Mouse (Mus musculus) liver, postnatal 0 days (tissue): ENCODE data around the gene Acot4. TPM values are rescaled to one million over a fixed set of nuclear protein-coding genes. Genes with fewer than 3 reads are reported as not detected.
"Not testable (repeated sequence)": the region's sequence is repeated elsewhere in the genome, so short reads cannot be mapped to it uniquely, and the experiment has no call there.

ENCODE experiments used
- ATAC-seq: fragments of 200-750 bp; cut with Nextera tagmentation; 2 replicates; pipeline ENCODE4 v1.8.0; 2017; ENCODE audit warnings: mild to moderate bottlenecking, moderate library complexity
- DNase-seq: peaks from one replicate; pipeline ENCODE4 v3.0.0-alpha.2; 2016
- H3K27ac ChIP-seq: fragments of 300-500 bp; sonication (generic); 2 replicates; pipeline ENCODE4 v1.5.1; 2014; ENCODE audit warnings: antibody characterized with exemption, moderate library complexity, mild to moderate bottlenecking, low read depth
- H3K27me3 ChIP-seq: fragments of 300-500 bp; sonication (generic); 2 replicates; pipeline ENCODE4 v1.6.1; 2014; ENCODE audit warnings: low read length, control low read depth, mixed read lengths; ENCODE audit not compliant: insufficient read depth
- H3K36me3 ChIP-seq: fragments of 300-500 bp; sonication (generic); replicated peaks from 2 replicates; pipeline ENCODE4 v1.6.1; 2014; ENCODE audit warnings: mild to moderate bottlenecking, control low read depth, low read length, moderate library complexity, mixed read lengths; ENCODE audit not compliant: insufficient read depth
- H3K4me1 ChIP-seq: fragments of 300-500 bp; sonication (generic); 2 replicates; pipeline ENCODE4 v1.6.1; 2014; ENCODE audit warnings: antibody characterized with exemption, mild to moderate bottlenecking, control low read depth; ENCODE audit not compliant: insufficient read depth
- H3K4me2 ChIP-seq: fragments of 300-500 bp; sonication (generic); 2 replicates; pipeline ENCODE4 v1.6.1; 2014; ENCODE audit warnings: low read depth, mild to moderate bottlenecking, low read length, moderate library complexity, mixed read lengths
- H3K4me3 ChIP-seq: fragments of 300-500 bp; sonication (generic); 2 replicates; pipeline ENCODE4 v1.5.1; 2014; ENCODE audit warnings: low read depth, low read length
- H3K9ac ChIP-seq: fragments of 300-500 bp; sonication (generic); replicated peaks from 2 replicates; pipeline ENCODE4 v1.6.1; 2014; ENCODE audit warnings: mild to moderate bottlenecking, moderate library complexity
- H3K9me3 ChIP-seq: fragments of 300-500 bp; sonication (generic); 2 replicates; pipeline ENCODE4 v1.6.1; 2016; ENCODE audit warnings: mild to moderate bottlenecking, control low read depth, low read length, mixed read lengths
- CTCF ChIP-seq: sonication (generic); IDR thresholded peaks from 2 replicates; pipeline ENCODE4 v1.5.1; 2016; ENCODE audit warnings: antibody characterized with exemption, low read depth
- EP300 ChIP-seq: IDR thresholded peaks from 2 replicates; pipeline ENCODE4 v1.6.1; 2016; ENCODE audit warnings: antibody characterized with exemption, low read depth, mild to moderate bottlenecking
- WGBS: fragments of 180-500 bp; shearing (Covaris S2); extraction: QIAGEN DNeasy Blood & Tissue Kit; methylation state at CpG from one replicate; pipeline ENCODE4 v1.1.7; 2014; ENCODE audit not compliant: insufficient replicate concordance; 5-methylcytosine and 5-hydroxymethylcytosine counted together
- polyA plus RNA-seq: library from polyadenylated mRNA; unstranded; fragments of >200 nt; fragmentation: Nextera tagmentation; extraction: Ambion mirVana; gene quantifications from 2 replicates; pipeline ENCODE4 v1.2.1, GENCODE M21; 2015

The Acot4 gene
- polyA plus RNA-seq, 1 experiment from 2014 or later = 29.0 TPM

DNA sequence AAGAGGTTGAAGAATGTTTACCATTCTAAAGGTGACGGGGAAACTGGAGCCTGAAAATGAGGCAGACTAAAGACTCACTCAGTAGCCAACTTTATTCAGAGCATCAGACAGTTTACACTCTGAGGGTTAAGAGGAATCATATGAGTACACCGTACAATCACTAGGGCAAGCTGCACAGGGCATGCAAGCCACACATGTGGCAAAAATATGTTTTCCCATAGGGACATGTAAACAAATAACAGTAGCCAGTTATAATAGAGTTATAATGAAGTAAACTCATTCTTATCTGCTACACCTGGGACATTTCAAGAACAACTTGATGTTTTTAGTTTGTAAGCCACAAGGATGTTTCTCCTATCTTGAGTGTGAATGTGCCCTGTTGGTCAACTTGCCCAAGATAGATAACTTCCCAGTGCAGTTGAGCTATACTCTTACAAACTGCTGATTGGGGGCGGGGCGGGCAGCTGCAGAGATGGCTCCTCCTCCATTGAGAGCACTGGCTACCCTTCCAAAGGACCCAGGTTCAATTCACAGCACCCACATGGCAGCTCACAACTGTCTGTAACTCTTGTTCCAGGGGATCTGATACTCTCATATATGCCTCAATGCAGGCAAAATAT lies 39.3 kb downstream of the Acot4 start:
- H3K4me3 ChIP-seq = no peak overlapping the region

GRCm38 (mm10) chr12:84083842-84084241 lies 45.7 kb downstream of the Acot4 start:
- TF ChIP-seq CTCF (no peak), EP300 (no peak)
- Histone ChIP-seq H3K36me3 (no peaks in the 10 kb centered on the region), H3K4me1 (no peaks in the 10 kb centered on the region), H3K9me3 (0 out of 2 replicates have a peak, but pooled peaks cover 3% of the 10 kb centered on the region), H3K27me3 (no peaks in the 10 kb centered on the region), H3K4me2 (no peak overlapping the region), H3K4me3 (no peak overlapping the region), H3K27ac (peak overlapping the region; percentile 4; the same call in 1 of the 2 replicates), H3K9ac (no peak overlapping the region)
- 42% methylated on average over 2 of the region's 2 CpGs for WGBS
- DNase-seq (no peak), ATAC-seq (peak; percentile 59)

More for the DNA sequence above, 39.3 kb downstream of the Acot4 start:
- no peak overlapping the region for H3K4me2 ChIP-seq
- H3K27me3 ChIP-seq = no peaks in the 10 kb centered on the region
- H3K36me3 ChIP-seq = no peaks in the 10 kb centered on the region
- no peak overlapping the region for H3K27ac ChIP-seq
- ATAC-seq (no peak), DNase-seq (no peak)
- no peaks in the 10 kb centered on the region for H3K9me3 ChIP-seq
- no peak for TF ChIP-seq CTCF
- no peak for TF ChIP-seq EP300
- no peaks in the 10 kb centered on the region for H3K4me1 ChIP-seq
- 79% methylated on average over 4 of the region's 4 CpGs for WGBS
- no peak overlapping the region for H3K9ac ChIP-seq

- ATAC-seq (peak; percentile 58; the same call in 1 of the 2 replicates), DNase-seq (no peak)
- Histone ChIP-seq H3K4me2 (no peak overlapping the region), H3K27me3 (no peaks in the 10 kb centered on the region), H3K4me1 (no peaks in the 10 kb centered on the region), H3K27ac (peak overlapping the region; percentile 4; the same call in 1 of the 2 replicates), H3K36me3 (no peaks in the 10 kb centered on the region), H3K9me3 (peaks cover 6% of the 10 kb centered on the region; the same call in 1 of the 2 replicates), H3K9ac (no peak overlapping the region), H3K4me3 (no peak overlapping the region)
- WGBS = 48% methylated on average over 4 of the region's 4 CpGs
- no peak for TF ChIP-seq CTCF
- TF ChIP-seq EP300 = no peak
These were observed 46.4 kb downstream of the Acot4 start for GRCm38 (mm10) chr12:84084581-84084980.

DNA sequence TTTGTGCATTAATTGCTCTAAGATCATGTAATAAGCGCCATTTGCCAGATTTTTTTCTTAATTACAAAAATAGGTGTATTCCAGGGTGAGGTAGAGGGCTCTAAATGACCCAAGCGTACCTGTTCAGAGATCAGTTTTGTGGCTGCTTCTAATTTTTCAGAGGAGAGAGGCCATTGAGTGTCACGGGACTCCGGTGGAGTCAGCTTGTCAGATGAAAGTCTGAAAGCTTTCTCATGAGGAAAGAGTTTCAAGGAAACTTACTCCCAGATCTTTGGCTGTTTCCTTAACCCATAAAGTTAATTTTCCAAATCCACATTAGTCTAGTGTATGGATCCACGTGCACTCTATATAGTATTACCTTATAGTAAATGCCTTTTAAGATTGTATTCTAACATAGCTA lies 56.5 kb downstream of the Acot4 start:
- not testable (repeated sequence) for H3K4me2 ChIP-seq, H3K27me3 ChIP-seq, DNase-seq, H3K9ac ChIP-seq, H3K9me3 ChIP-seq, H3K4me3 ChIP-seq, H3K36me3 ChIP-seq, H3K4me1 ChIP-seq, H3K27ac ChIP-seq, ATAC-seq
- WGBS = 82% methylated on average over 5 of the region's 5 CpGs

Other genes starting within 250 kb of the Acot4 start
- 13.0 and 14.5 TPM in 2 replicates for gene Numb, start 116.4 kb upstream of the Acot4 start, polyA plus RNA-seq
- 6.2 and 8.1 TPM in 2 replicates for gene Riox1, start 87.8 kb upstream of the Acot4 start, polyA plus RNA-seq
- gene Heatr4, start 53.5 kb upstream of the Acot4 start, polyA plus RNA-seq = not detected in 2 replicates
- gene Acot2, start 50.5 kb upstream of the Acot4 start, polyA plus RNA-seq = 32.8 and 39.4 TPM in 2 replicates
- 87.8 and 106 TPM in 2 replicates for gene Acot1, start 28.9 kb upstream of the Acot4 start, polyA plus RNA-seq
- gene Gm49366, start 556 bp downstream of the Acot4 start, polyA plus RNA-seq = not detected in 2 replicates
- gene Acot3, start 13.8 kb downstream of the Acot4 start, polyA plus RNA-seq = 37.2 and 43.0 TPM in 2 replicates
- gene Acot5, start 30.9 kb downstream of the Acot4 start, polyA plus RNA-seq = 0.37 and 0.54 TPM in 2 replicates
- 1.9 and 2.0 TPM in 2 replicates for gene Acot6, start 62.3 kb downstream of the Acot4 start, polyA plus RNA-seq
- 0.13 and 0.21 TPM in 2 replicates for gene Dnal1, start 76.0 kb downstream of the Acot4 start, polyA plus RNA-seq
- 0.28 and 0.35 TPM in 2 replicates for gene Pnma1, start 110.1 kb downstream of the Acot4 start, polyA plus RNA-seq
- gene Elmsan1, start 180.5 kb downstream of the Acot4 start, polyA plus RNA-seq = 2.6 and 2.8 TPM in 2 replicates
- gene Ptgr2, start 246.9 kb downstream of the Acot4 start, polyA plus RNA-seq = 28.0 and 30.2 TPM in 2 replicates